Mouse (Mus musculus): ENCODE results near the gene Ptprcap.

GRCm38 (mm10) chr19:4145936-4146335 lies 7.5 kb upstream of the Ptprcap start:
- TF ChIP-seq CTCF (IDR thresholded peaks at IDR 0.05 in 2 of 3, conservative IDR thresholded peaks at IDR 0.05 in 1 of 3; ENCODE audit: control insufficient read depth in 1 of 3, insufficient read depth in 1 of 3, low read depth in 2 of 3, low read length in 3 of 3, poor library complexity in 1 of 3, severe bottlenecking in 1 of 3) (no peak), EP300 (IDR thresholded peaks at IDR 0.05; ENCODE audit: low read depth in 1 of 2, low read length in 2 of 2) (no peak), POLR2A (IDR thresholded peaks at IDR 0.05; ENCODE audit: control insufficient read depth in 1 of 2, insufficient read depth in 1 of 2, low read depth in 1 of 2, low read length in 2 of 2, poor library complexity in 1 of 2) (no peak)

Measured in MEL (cell line).